Mouse (Mus musculus) embryonic facial prominence, embryonic 13.5 days (tissue): ENCODE results near the gene Idnk. TPM values are rescaled to one million over a fixed set of nuclear protein-coding genes. Genes with fewer than 3 reads are reported as not detected.

Experiments
- ATAC-seq: fragments of 200-750 bp; cut with Nextera tagmentation; 2 replicates; pipeline ENCODE4 v1.8.0; 2017; ENCODE audit warnings: low read depth; ENCODE audit not compliant: insufficient number of reproducible peaks, insufficient read depth, low FRiP score, low TSS enrichment
- H3K27ac ChIP-seq: fragments of 300-500 bp; sonication (generic); 2 replicates; pipeline ENCODE4 v1.5.1; 2015; ENCODE audit warnings: moderate library complexity, mild to moderate bottlenecking, inconsistent platforms
- H3K27me3 ChIP-seq: fragments of 300-500 bp; sonication (generic); 2 replicates; pipeline ENCODE4 v1.6.1; 2015; ENCODE audit warnings: mild to moderate bottlenecking, inconsistent platforms
- H3K36me3 ChIP-seq: fragments of 300-500 bp; sonication (generic); 2 replicates; pipeline ENCODE4 v1.6.1; 2015; ENCODE audit warnings: mild to moderate bottlenecking, inconsistent platforms
- H3K4me1 ChIP-seq: fragments of 300-500 bp; sonication (generic); 2 replicates; pipeline ENCODE4 v1.6.1; 2015; ENCODE audit warnings: inconsistent platforms
- H3K4me2 ChIP-seq: fragments of 300-500 bp; sonication (generic); 2 replicates; pipeline ENCODE4 v1.6.1; 2015; ENCODE audit warnings: moderate library complexity, mild to moderate bottlenecking, inconsistent platforms
- H3K4me3 ChIP-seq: fragments of 300-500 bp; sonication (generic); 2 replicates; pipeline ENCODE4 v1.5.1; 2015; ENCODE audit warnings: mild to moderate bottlenecking, inconsistent platforms
- H3K9ac ChIP-seq: fragments of 300-500 bp; sonication (generic); 2 replicates; pipeline ENCODE4 v1.6.1; 2015; ENCODE audit warnings: mild to moderate bottlenecking, inconsistent platforms
- H3K9me3 ChIP-seq: fragments of 300-500 bp; sonication (generic); 2 replicates; pipeline ENCODE4 v1.6.1; 2016; ENCODE audit warnings: inconsistent platforms
- WGBS: fragments of 180-500 bp; shearing (Covaris S2); methylation state at CpG from one replicate; pipeline ENCODE4 v1.1.7; 2015; ENCODE audit warnings: mixed read lengths; 5-methylcytosine and 5-hydroxymethylcytosine counted together
- polyA plus RNA-seq: library from polyadenylated mRNA; unstranded; fragments of >200 nt; fragmentation: Nextera tagmentation; extraction: Ambion mirVana; gene quantifications from 2 replicates; pipeline ENCODE4 v1.2.1, GENCODE M21; 2015

The Idnk gene
- polyA plus RNA-seq, 1 experiment from 2014 or later, result 46.3 TPM

GRCm38 (mm10) chr13:58177511-58178208 is 20.2 kb downstream of the Idnk start:
- Histone ChIP-seq H3K27me3 (no peaks in the 10 kb centered on the region), H3K4me2 (no peak overlapping the region), H3K9ac (no peak overlapping the region), H3K9me3 (no peaks in the 10 kb centered on the region), H3K36me3 (peaks cover 82% of the 10 kb centered on the region), H3K4me1 (no peaks in the 10 kb centered on the region), H3K4me3 (no peak overlapping the region), H3K27ac (no peak overlapping the region)
- 92% methylated on average over 9 of the region's 9 CpGs for WGBS
- ATAC-seq, result no peak

- Histone ChIP-seq H3K36me3 (peaks cover 69% of the 10 kb centered on the region), H3K4me2 (no peak overlapping the region), H3K27ac (no peak overlapping the region), H3K27me3 (no peaks in the 10 kb centered on the region), H3K4me3 (no peak overlapping the region), H3K9me3 (no peaks in the 10 kb centered on the region), H3K9ac (no peak overlapping the region), H3K4me1 (no peaks in the 10 kb centered on the region)
- no peak for ATAC-seq
- 83% methylated on average over 14 of the region's 14 CpGs for WGBS
Observed at GRCm38 (mm10) chr13:58181607-58182551, 24.4 kb downstream of the Idnk start.

- no peak overlapping the region for H3K4me2 ChIP-seq
- H3K4me3 ChIP-seq, result no peak overlapping the region
- H3K4me1 ChIP-seq, result no peaks in the 10 kb centered on the region
- no peak overlapping the region for H3K27ac ChIP-seq
- no peaks in the 10 kb centered on the region for H3K27me3 ChIP-seq
- H3K9me3 ChIP-seq, result no peaks in the 10 kb centered on the region
- H3K36me3 ChIP-seq, result peaks cover 64% of the 10 kb centered on the region
- WGBS, result 90% methylated on average over 3 of the region's 3 CpGs
- no peak for ATAC-seq
- no peak overlapping the region for H3K9ac ChIP-seq
Observed at GRCm38 (mm10) chr13:58184111-58184510, 26.7 kb downstream of the Idnk start.

GRCm38 (mm10) chr13:58186281-58186680 is 28.8 kb downstream of the Idnk start:
- 93% methylated on average over 8 of the region's 8 CpGs for WGBS
- Histone ChIP-seq H3K4me3 (no peak overlapping the region), H3K27me3 (no peaks in the 10 kb centered on the region), H3K9ac (no peak overlapping the region), H3K27ac (no peak overlapping the region), H3K36me3 (peaks cover 65% of the 10 kb centered on the region), H3K9me3 (no peaks in the 10 kb centered on the region), H3K4me1 (no peaks in the 10 kb centered on the region), H3K4me2 (no peak overlapping the region)
- ATAC-seq, result no peak

- H3K4me3 ChIP-seq, result no peak overlapping the region
- no peak for ATAC-seq
- H3K4me2 ChIP-seq, result no peak overlapping the region
- no peaks in the 10 kb centered on the region for H3K4me1 ChIP-seq
- 90% methylated on average over 3 of the region's 3 CpGs for WGBS
- no peak overlapping the region for H3K27ac ChIP-seq
- no peak overlapping the region for H3K9ac ChIP-seq
- H3K9me3 ChIP-seq, result no peaks in the 10 kb centered on the region
- no peaks in the 10 kb centered on the region for H3K27me3 ChIP-seq
- peaks cover 70% of the 10 kb centered on the region for H3K36me3 ChIP-seq
Observed at GRCm38 (mm10) chr13:58187751-58188150, 30.3 kb downstream of the Idnk start.

- no peak overlapping the region for H3K27ac ChIP-seq
- H3K36me3 ChIP-seq, result peaks cover 71% of the 10 kb centered on the region
- H3K4me3 ChIP-seq, result no peak overlapping the region
- 56% methylated on average over 4 of the region's 4 CpGs for WGBS
- H3K9ac ChIP-seq, result no peak overlapping the region
- no peaks in the 10 kb centered on the region for H3K9me3 ChIP-seq
- no peaks in the 10 kb centered on the region for H3K27me3 ChIP-seq
- no peaks in the 10 kb centered on the region for H3K4me1 ChIP-seq
- ATAC-seq, result no peak
- no peak overlapping the region for H3K4me2 ChIP-seq
Observed at GRCm38 (mm10) chr13:58188412-58188811, 31.0 kb downstream of the Idnk start.

- H3K9ac ChIP-seq, result no peak overlapping the region
- H3K36me3 ChIP-seq, result peaks cover 76% of the 10 kb centered on the region
- H3K27ac ChIP-seq, result no peak overlapping the region
- H3K27me3 ChIP-seq, result no peaks in the 10 kb centered on the region
- no peaks in the 10 kb centered on the region for H3K4me1 ChIP-seq
- ATAC-seq, result no peak
- no peak overlapping the region for H3K4me3 ChIP-seq
- H3K4me2 ChIP-seq, result no peak overlapping the region
- H3K9me3 ChIP-seq, result no peaks in the 10 kb centered on the region
- 86% methylated on average over 5 of the region's 5 CpGs for WGBS
Observed at GRCm38 (mm10) chr13:58189473-58189872, 32.0 kb downstream of the Idnk start.

- Histone ChIP-seq H3K9ac (no peak overlapping the region), H3K4me3 (no peak overlapping the region), H3K4me1 (no peaks in the 10 kb centered on the region), H3K4me2 (no peak overlapping the region), H3K9me3 (no peaks in the 10 kb centered on the region), H3K27me3 (no peaks in the 10 kb centered on the region), H3K27ac (no peak overlapping the region), H3K36me3 (peaks cover 77% of the 10 kb centered on the region)
- ATAC-seq, result no peak
- WGBS, result 99% methylated on average over 14 of the region's 14 CpGs
Observed at GRCm38 (mm10) chr13:58191516-58191915, 34.1 kb downstream of the Idnk start.

- Histone ChIP-seq H3K27ac (no peak overlapping the region), H3K9me3 (no peaks in the 10 kb centered on the region), H3K27me3 (no peaks in the 10 kb centered on the region), H3K36me3 (peaks cover 73% of the 10 kb centered on the region), H3K9ac (no peak overlapping the region), H3K4me3 (no peak overlapping the region), H3K4me2 (no peak overlapping the region), H3K4me1 (no peaks in the 10 kb centered on the region)
- WGBS, result 90% methylated on average over 6 of the region's 6 CpGs
- no peak for ATAC-seq
Observed at GRCm38 (mm10) chr13:58192146-58192545, 34.7 kb downstream of the Idnk start.

- WGBS, result 95% methylated on average over 3 of the region's 3 CpGs
- Histone ChIP-seq H3K4me2 (no peak overlapping the region), H3K4me1 (no peaks in the 10 kb centered on the region), H3K9ac (no peak overlapping the region), H3K9me3 (no peaks in the 10 kb centered on the region), H3K27ac (no peak overlapping the region), H3K36me3 (peaks cover 75% of the 10 kb centered on the region), H3K27me3 (no peaks in the 10 kb centered on the region), H3K4me3 (no peak overlapping the region)
- ATAC-seq, result no peak
Observed at GRCm38 (mm10) chr13:58193221-58193620, 35.8 kb downstream of the Idnk start.

GRCm38 (mm10) chr13:58194908-58195307 is 37.5 kb downstream of the Idnk start:
- peaks cover 66% of the 10 kb centered on the region for H3K36me3 ChIP-seq
- ATAC-seq, result no peak
- H3K27me3 ChIP-seq, result no peaks in the 10 kb centered on the region

GRCm38 (mm10) chr13:58197211-58197610 is 39.8 kb downstream of the Idnk start:
- WGBS, result 86% methylated on average over 3 of the region's 3 CpGs
- no peak overlapping the region for H3K9ac ChIP-seq
- peaks cover 45% of the 10 kb centered on the region for H3K36me3 ChIP-seq
- no peak overlapping the region for H3K4me3 ChIP-seq
- no peak overlapping the region for H3K4me2 ChIP-seq
- H3K27me3 ChIP-seq, result no peaks in the 10 kb centered on the region
- H3K9me3 ChIP-seq, result no peaks in the 10 kb centered on the region
- peaks cover 11% of the 10 kb centered on the region for H3K4me1 ChIP-seq
- H3K27ac ChIP-seq, result no peak overlapping the region
- ATAC-seq, result no peak

More at GRCm38 (mm10) chr13:58194908-58195307, 37.5 kb downstream of the Idnk start:
- Histone ChIP-seq H3K4me1 (peaks cover 4% of the 10 kb centered on the region), H3K9me3 (no peaks in the 10 kb centered on the region), H3K4me3 (no peak overlapping the region), H3K27ac (no peak overlapping the region), H3K4me2 (no peak overlapping the region), H3K9ac (no peak overlapping the region)
- WGBS, result 84% methylated on average over 3 of the region's 3 CpGs
